Mouse (Mus musculus) heart, adult 18-20 months (tissue): ENCODE data around the gene Prelid3b. TPM values are rescaled to one million over a fixed set of nuclear protein-coding genes. Genes with fewer than 3 reads are reported as not detected.

ENCODE experiments used
- DNase-seq, 2 experiments: peaks; one replicate each; pipeline ENCODE4 v3.0.0; 2021 to 2022; ENCODE audit warnings: mixed read lengths in 1 of 2
- total RNA-seq, 2 experiments: library from RNA; stranded (reverse); gene quantifications; 2 replicates each; pipeline ENCODE4 v1.2.3; 2021

Gene Prelid3b
- total RNA-seq, 2 experiments from 2014 or later = 55.5 to 60.0 TPM

- DNase-seq = no peak
Measured at GRCm38 (mm10) chr2:174428076-174428835, 44.6 kb downstream of the Prelid3b start.

GRCm38 (mm10) chr2:174426856-174427255 is 46.0 kb downstream of the Prelid3b start:
- no peak for DNase-seq

GRCm38 (mm10) chr2:174424301-174425085 is 48.4 kb downstream of the Prelid3b start:
- DNase-seq = no peak

GRCm38 (mm10) chr2:174421107-174421506 is 51.8 kb downstream of the Prelid3b start:
- no peak for DNase-seq

- peak; percentile 94 to 95 for DNase-seq
Measured at GRCm38 (mm10) chr2:174415731-174416310, 57.1 kb downstream of the Prelid3b start, which contains the start of gene Nelfcd. Nelfcd (plus strand) TSS chr2:174415804.

Other genes with a start within 250 kb of the Prelid3b start
- 1,000 to 10,000 TPM; 1,194 to 1,253 TPM for gene Gnas, start 188.8 kb downstream of the Prelid3b start, total RNA-seq
- 1 to 10 TPM; 1.8 to 2.3 TPM for gene Gm20721, start 126.4 kb downstream of the Prelid3b start, total RNA-seq
- 10 to 100 TPM; 27.9 to 29.7 TPM for gene Nelfcd, start 57.3 kb downstream of the Prelid3b start, total RNA-seq
- 10 to 100 TPM; 30.0 to 40.1 TPM for gene Ctsz, start 34.0 kb downstream of the Prelid3b start, total RNA-seq
- 1 to 10 TPM; 3.5 to 4.5 TPM for gene Tubb1, start 22.4 kb downstream of the Prelid3b start, total RNA-seq
- gene Atp5e, start 9.0 kb downstream of the Prelid3b start, total RNA-seq = 1,000 to 10,000 TPM; 1,683 to 1,862 TPM
- under 1 TPM; 0.07 to 0.59 TPM for gene Zfp831, start 170.5 kb upstream of the Prelid3b start, total RNA-seq